Mouse (Mus musculus) T-cell, adult 66 days (primary cell): ENCODE results near the gene Gm8113. TPM values are rescaled to one million over a fixed set of nuclear protein-coding genes. Genes with fewer than 3 reads are reported as not detected.

Experiments
- total RNA-seq, 2 experiments: library from RNA; stranded (reverse); gene quantifications; 3 replicates in 1 of 2; 4 replicates in 1 of 2; pipeline ENCODE4 v1.2.4; 2023

The Gm8113 gene
- total RNA-seq, result not detected

DNA sequence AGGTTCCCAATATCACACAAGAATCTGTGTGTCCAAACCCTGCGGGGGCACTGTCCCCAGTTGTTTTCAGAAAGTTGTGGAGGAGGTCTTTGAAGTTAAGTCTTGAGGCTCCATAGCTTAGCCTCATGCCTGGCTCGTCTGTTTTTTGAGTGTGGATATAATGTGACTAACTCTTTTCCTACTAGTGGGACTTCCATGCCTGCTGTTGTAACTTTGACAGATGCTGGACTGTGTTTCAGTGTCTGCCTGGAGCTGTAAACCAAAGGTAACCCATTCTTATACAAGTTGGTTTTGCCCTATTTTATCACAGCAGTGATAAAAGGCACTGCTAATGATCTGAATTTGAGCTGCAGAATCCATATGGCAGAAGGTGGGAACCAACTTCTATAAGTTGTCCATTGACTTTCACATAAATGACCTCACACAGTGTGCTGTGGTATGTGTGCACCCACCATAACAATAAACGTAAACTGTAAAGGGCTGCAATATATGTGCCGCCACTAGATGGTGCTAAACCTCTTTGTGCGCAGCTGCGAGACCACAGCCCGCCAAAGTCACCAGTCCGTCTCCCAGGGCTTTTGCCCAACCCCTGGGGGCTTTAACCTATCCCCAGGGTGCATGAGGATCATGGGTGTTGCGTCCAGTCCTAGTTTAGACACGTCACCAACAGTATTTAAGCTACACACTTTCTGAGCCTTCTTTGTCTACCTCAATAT is at the start of gene Gm8113:
TSS of gene Gm8113 (plus strand) at position 703 of the 716 bp plus-strand sequence.

DNA sequence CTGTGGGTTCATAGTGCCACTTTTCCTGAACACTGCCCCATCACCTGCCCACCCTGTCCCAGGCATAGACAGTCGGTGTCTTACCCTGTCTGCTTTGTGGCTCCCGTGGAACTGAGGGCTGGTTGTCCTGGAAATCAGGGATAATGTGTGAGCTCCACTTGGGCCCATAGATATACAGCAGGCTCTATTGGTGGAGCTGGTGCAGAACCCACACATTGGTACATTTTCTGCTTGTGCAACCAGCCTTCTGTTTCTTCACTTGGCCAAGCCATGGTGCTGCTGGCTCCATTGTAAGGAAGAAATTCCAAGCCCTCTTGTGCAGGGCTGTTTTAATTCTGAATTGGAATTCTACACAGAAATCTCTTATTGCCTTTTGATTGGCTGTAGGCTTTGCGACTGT is 49.8 kb upstream of the Gm8113 start, which contains the start of gene Ear1:
TSS of gene Ear1 (minus strand) at position 101 of the 400 bp plus-strand sequence.

DNA sequence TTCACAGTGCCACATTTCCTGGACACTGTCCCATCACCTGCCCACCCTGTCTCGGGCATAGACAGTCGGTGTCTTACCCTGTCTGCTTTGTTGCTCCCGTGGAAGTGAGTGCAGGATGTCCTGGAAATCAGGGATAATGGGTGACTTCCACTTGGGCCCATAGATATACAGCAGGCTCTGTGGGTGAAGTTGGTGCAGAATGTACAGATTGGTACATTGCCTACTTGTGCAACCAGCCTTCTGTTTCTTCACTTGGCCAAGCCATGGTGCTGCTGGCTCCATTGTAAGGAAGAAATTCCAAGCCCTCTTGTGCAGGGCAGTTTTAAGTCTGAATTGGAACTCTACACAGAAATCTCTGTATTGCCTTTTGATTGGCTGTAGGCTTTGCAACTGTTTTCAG is 1.7 kb upstream of the Gm8113 start, which contains the start of gene Ear10:
TSS of gene Ear10 (minus strand) at position 101 of the 400 bp plus-strand sequence.

DNA sequence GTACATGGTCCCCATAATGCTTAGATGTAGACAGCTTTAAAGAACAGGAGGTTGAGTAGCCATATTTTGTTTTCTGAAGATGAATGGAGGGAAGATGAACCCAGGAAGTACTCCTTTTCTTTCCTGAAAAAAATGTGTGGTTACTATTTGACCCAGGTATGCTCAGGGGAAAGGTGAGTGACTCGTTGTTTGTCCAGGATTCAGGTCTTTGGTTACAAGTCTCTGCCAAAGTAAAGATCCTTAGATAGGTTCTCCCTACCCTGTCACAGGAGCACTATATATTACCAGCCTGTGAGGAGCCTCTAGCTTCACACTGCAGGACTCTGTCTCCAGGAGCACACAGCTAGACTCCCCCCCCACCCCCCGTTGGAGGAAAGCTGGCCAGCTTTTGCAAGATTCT is 31.6 kb downstream of the Gm8113 start, which contains the start of gene Ang5:
TSS of gene Ang5 (plus strand) at position 301 of the 400 bp plus-strand sequence.

Other genes starting within 250 kb of the Gm8113 start
- gene Gm8165, start 248.2 kb upstream of the Gm8113 start, total RNA-seq, result not detected
- 1 to 10 TPM in 1 of 2 experiments, under 1 TPM in 1; 0.59 to 1.1 TPM for gene Gm7324, start 227.6 kb upstream of the Gm8113 start, total RNA-seq
- not detected for gene Gm16506, start 197.9 kb upstream of the Gm8113 start, total RNA-seq
- not detected for gene Gm6526, start 177.5 kb upstream of the Gm8113 start, total RNA-seq
- not detected for gene Gm8180, start 140.6 kb upstream of the Gm8113 start, total RNA-seq
- gene Ear1, start 49.9 kb upstream of the Gm8113 start, total RNA-seq, result not detected
- not detected for gene Ear10, start 1.8 kb upstream of the Gm8113 start, total RNA-seq
- gene Ang5, start 31.7 kb downstream of the Gm8113 start, total RNA-seq, result not detected
- not detected for gene Ang6, start 76.9 kb downstream of the Gm8113 start, total RNA-seq
- not detected for gene Ear2, start 177.3 kb downstream of the Gm8113 start, total RNA-seq
- gene Gm3327, start 198.5 kb downstream of the Gm8113 start, total RNA-seq, result not detected